Mouse (Mus musculus): ENCODE results near the gene Strada. TPM values are rescaled to one million over a fixed set of nuclear protein-coding genes. Genes with fewer than 3 reads are reported as not detected.

Gene Strada
- total RNA-seq, 2 experiments from 2014 or later = 13.1 to 15.4 TPM

- no peak for DNase-seq
Measured at GRCm38 (mm10) chr11:106187326-106187725, 14.6 kb downstream of the Strada start.

GRCm38 (mm10) chr11:106180449-106180801 lies 21.5 kb downstream of the Strada start:
- no peak for DNase-seq

- DNase-seq = no peak
Measured at GRCm38 (mm10) chr11:106179711-106180448, 22.1 kb downstream of the Strada start.

GRCm38 (mm10) chr11:106178036-106178782 lies 23.8 kb downstream of the Strada start:
- DNase-seq = no peak

- no peak for DNase-seq
Measured at GRCm38 (mm10) chr11:106176372-106176771, 25.6 kb downstream of the Strada start.

- DNase-seq = peak; percentile 55 to 61
Measured at GRCm38 (mm10) chr11:106175081-106175480, 26.9 kb downstream of the Strada start.

GRCm38 (mm10) chr11:106174372-106174771 lies 27.6 kb downstream of the Strada start:
- DNase-seq = peak in 1 of 2 experiments; percentile 47

- no peak for DNase-seq
Measured at GRCm38 (mm10) chr11:106173228-106173627, 28.7 kb downstream of the Strada start.

GRCm38 (mm10) chr11:106170807-106171206 lies 31.2 kb downstream of the Strada start:
- DNase-seq = no peak

- DNase-seq = no peak
Measured at GRCm38 (mm10) chr11:106167435-106167834, 34.5 kb downstream of the Strada start.

GRCm38 (mm10) chr11:106164601-106165180 lies 37.3 kb downstream of the Strada start:
- no peak for DNase-seq

- peak in 1 of 2 experiments; percentile 56 for DNase-seq
Measured at GRCm38 (mm10) chr11:106163546-106163945, 38.4 kb downstream of the Strada start.

GRCm38 (mm10) chr11:106162237-106162636 lies 39.7 kb downstream of the Strada start:
- DNase-seq = no peak

- peak in 1 of 2 experiments; percentile 28 for DNase-seq
Measured at GRCm38 (mm10) chr11:106160841-106161721, 40.9 kb downstream of the Strada start, which contains the start of the genes Gm10840 and Limd2. Gene Gm10840, plus strand, starts transcription at chr11:106160850. Gene Limd2, minus strand, starts transcription at chr11:106160860.

- peak; percentile 82 to 90 for DNase-seq
Measured at GRCm38 (mm10) chr11:106159921-106160840, 41.8 kb downstream of the Strada start.

GRCm38 (mm10) chr11:106159216-106159920 lies 42.6 kb downstream of the Strada start:
- peak in 1 of 2 experiments; percentile 60 for DNase-seq

GRCm38 (mm10) chr11:106158930-106159215 lies 43.1 kb downstream of the Strada start:
- no peak for DNase-seq

- DNase-seq = peak; percentile 40 to 41
Measured at GRCm38 (mm10) chr11:106158081-106158929, 43.7 kb downstream of the Strada start.

- DNase-seq = no peak
Measured at GRCm38 (mm10) chr11:106157154-106157553, 44.8 kb downstream of the Strada start.
